Mouse (Mus musculus) heart, postnatal 10 days (tissue): ENCODE results near the gene Gm28047. TPM values are rescaled to one million over a fixed set of nuclear protein-coding genes. Genes with fewer than 3 reads are reported as not detected.

Source experiments
- DNase-seq, 2 experiments: peaks; one replicate each; pipeline ENCODE4 v3.0.0; 2021
- intact Hi-C: fragments of 180-260 bp; cut with DNase I; formaldehyde crosslinking; loops from one replicate; pipeline ENCODE4 v1.15.1; 2025
- total RNA-seq, 2 experiments: library from RNA; stranded (reverse); gene quantifications; 2 replicates each; pipeline ENCODE4 v1.2.3; 2021

The Gm28047 gene
- total RNA-seq, 2 experiments from 2014 or later: 1.2 TPM; not detected in 1

DNA sequence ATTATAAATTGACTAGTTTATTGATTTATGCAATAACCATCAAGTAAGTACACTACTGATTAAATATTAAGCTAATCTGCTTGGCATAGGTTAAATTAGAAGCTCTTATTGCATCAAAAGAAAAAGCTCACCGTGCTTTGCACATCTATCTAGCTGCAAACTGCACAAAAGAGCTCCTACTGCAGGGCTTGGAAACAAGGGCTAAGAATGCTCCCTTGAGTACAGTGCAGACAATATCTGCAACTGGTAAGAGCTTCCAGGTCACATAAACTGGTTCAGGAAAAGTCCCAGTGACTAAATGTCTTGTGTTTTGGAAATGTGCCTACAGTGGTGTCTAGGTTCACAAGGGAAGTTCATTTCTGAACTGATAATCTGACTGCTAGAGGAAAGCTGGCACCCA, 62.4 kb downstream of the Gm28047 start:
- no peak for DNase-seq
- intact Hi-C loops: no loop called here

- intact Hi-C loops: loop anchor here (5.0 kb wide), 1 partner anchor 110 kb away; no protein-coding TSS in a partner anchor
- DNase-seq: no peak
These were observed 67.3 kb downstream of the Gm28047 start for GRCm38 (mm10) chr15:102557580-102557979.

DNA sequence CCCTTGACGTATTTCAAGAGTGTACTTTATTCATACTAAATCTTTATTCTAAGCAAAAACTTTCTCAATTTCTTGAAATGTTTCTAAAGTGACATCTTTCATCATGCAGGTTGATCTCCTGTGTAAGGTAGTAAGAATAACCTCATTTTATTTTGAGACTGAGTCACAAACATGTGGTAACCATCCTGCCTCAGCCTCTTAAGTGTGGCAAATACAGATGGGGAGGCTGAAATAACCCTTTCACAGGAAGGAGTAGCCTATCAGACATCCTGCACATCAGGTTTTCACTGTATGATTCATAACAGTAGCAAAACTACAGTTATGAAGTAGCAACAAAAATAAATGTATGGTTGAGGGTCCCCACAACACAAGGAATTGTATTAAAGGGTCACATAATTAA, 69.3 kb downstream of the Gm28047 start:
- intact Hi-C loops: loop anchor here (5.0 kb wide), 1 partner anchor 112 kb away; no protein-coding TSS in a partner anchor
- no peak for DNase-seq

- no peak for DNase-seq
- intact Hi-C loops: no loop called here
These were observed 72.3 kb downstream of the Gm28047 start for GRCm38 (mm10) chr15:102552599-102552998.

DNA sequence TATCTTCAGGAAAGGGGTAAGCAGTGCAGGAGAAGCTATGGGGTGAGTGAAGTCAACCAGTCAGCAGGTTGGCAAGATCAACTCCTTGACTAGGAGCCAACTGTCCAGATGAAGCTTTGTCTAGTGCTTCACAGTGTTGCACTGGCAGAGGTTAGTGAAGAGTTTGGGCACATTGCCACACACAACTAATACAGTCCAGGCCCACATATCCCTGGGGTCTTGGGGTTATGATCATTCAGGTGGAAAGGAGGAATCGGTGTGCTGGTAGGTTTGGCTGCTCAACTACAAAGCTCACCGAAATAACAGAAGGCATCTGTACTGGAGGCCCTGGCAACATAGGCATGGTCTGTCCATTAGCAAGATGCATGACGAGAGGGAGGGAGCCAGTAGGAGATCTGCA, 77.4 kb downstream of the Gm28047 start:
- peak; percentile 58 to 63 for DNase-seq
- intact Hi-C loops: no loop called here

GRCm38 (mm10) chr15:102546677-102547427, 78.0 kb downstream of the Gm28047 start:
- intact Hi-C loops: no loop called here
- DNase-seq: peak; percentile 81 to 84

DNA sequence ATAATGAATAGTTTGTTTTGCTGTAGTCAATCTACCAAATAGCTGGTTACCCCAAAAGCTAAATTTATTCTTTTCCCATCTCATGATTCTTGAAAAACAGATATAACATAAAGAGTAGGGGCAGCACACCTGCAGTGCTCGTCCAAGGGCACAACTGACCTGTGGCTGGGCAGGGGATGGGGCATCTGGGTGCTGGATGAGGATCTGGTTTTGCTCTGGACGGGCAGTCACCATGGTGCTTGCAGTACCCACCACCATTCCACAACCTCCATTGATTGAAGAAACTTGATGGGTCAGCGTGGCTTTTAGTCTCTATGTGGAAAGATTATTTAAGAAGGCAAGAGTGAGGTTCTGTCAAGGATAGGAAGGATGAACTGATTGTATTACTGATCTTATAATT, 78.6 kb downstream of the Gm28047 start:
- intact Hi-C loops: no loop called here
- no peak for DNase-seq

GRCm38 (mm10) chr15:102544801-102545200, 80.1 kb downstream of the Gm28047 start:
- no peak for DNase-seq
- intact Hi-C loops: no loop called here

GRCm38 (mm10) chr15:102533926-102534325, 90.9 kb downstream of the Gm28047 start:
- intact Hi-C loops: no loop called here

DNA sequence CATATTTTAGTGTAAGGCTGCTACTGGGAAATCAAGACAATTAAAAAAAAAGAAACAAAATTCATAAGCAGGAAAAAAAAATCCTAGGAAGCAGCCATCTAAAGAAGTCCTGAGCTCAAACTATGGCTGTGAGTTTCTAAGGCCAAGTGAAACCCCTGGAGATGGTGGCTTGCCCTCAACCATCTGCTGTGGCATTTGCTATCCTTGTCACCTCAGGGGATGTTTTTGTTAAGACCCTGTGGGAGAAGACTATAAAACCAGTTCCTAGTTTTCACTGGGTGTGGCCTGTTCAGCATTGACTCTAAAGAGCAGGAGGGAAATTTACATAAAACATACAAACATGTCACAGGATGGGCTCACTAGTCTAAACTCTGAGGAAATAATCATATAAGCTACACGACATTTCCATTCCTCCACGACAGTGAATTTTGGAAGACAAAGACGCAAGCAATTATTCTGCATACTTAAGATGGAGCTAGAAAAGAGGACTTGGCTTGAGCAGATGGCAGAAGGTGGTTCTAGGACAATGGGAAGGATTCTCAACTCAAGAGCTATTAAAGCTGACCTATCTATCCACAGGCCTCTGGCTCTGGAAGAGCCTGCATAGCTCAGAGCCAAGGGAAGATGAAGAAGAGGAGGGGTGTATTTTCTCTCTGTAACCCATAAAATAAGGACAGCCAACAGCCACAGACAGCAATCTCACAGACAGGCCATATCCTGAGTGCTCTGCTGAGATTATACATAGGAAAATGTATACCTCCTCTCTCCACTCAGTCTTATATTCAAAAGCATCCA, 92.6 kb downstream of the Gm28047 start:
- intact Hi-C loops: no loop called here
- DNase-seq: no peak

More at GRCm38 (mm10) chr15:102533926-102534325, 90.9 kb downstream of the Gm28047 start:
- DNase-seq: no peak

DNA sequence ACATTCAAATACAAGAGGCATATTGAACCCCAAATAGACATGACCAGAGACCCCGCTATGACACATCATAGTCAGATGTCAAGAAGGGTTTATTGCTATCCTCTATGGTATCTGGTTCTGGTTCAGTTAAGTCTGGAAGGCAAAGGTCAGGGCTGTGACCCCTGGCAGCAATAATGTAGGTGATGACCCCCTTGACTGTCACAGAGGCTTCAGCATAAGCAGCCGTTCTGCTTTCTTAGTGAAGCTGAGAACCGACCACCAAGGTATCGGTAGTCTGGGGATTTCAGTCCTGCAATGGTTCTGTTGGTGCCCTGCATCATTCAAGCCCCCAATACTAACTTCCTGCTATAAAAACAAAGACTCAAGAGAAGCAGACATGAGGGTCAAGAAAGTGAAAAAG, 93.3 kb downstream of the Gm28047 start:
- intact Hi-C loops: no loop called here
- no peak for DNase-seq

- no peak for DNase-seq
- intact Hi-C loops: no loop called here
These were observed 94.3 kb downstream of the Gm28047 start for GRCm38 (mm10) chr15:102530566-102530965.

- no peak for DNase-seq
- intact Hi-C loops: no loop called here
These were observed 96.5 kb downstream of the Gm28047 start for GRCm38 (mm10) chr15:102528396-102528795.

- intact Hi-C loops: no loop called here
- DNase-seq: no peak
These were observed 96.9 kb downstream of the Gm28047 start for GRCm38 (mm10) chr15:102527936-102528335.

DNA sequence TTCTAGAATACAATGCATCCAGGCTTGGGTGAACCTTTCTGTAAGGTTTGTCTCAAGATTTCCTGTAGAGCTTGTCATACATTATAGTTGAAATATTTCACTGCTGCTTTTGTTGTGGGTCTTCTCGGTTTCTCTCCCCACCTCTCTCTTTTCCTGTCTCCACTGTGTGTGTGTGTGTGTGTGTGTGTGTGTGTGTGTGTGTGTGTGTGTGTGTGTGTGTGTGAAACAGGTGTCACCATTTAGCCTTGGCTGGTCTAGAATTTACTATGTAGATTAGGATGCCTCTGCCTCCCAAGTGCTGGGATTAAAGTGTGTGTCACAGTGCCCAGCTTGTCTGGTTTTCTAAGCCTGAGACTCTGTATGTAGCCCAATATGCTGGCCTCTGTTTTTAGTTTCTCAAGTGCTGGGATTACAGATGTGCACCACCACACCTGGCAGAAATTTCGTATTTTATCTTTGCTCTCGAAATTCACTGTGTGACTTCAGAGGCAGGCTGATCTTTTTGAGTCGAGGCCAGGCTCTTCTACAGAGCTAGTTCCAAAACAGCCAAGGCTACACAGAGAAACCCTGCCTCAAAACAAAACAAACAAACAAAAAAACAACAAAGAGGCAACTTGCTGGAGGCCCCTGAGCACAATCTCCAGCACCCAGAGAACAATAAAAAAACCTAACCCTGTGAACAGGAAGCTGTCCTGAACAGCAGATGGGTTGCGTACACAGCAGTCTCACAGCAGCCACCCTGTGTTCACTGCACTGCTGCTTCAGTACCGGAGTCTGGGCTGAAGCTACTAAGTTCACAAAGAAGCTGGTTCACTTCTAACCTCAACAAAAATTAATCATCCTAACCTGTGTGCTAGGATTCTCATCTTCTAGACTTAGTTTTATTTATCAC, 98.5 kb downstream of the Gm28047 start:
- DNase-seq: no peak
- intact Hi-C loops: no loop called here

GRCm38 (mm10) chr15:102524892-102525485, 99.9 kb downstream of the Gm28047 start, which contains the start of gene Npff:
TSS of gene Npff (minus strand) at chr15:102524942.
- intact Hi-C loops: loop anchor here (2.0 kb wide), 1 partner anchor 62 kb away; no protein-coding TSS in a partner anchor
- DNase-seq: peak; percentile 78 to 87

DNA sequence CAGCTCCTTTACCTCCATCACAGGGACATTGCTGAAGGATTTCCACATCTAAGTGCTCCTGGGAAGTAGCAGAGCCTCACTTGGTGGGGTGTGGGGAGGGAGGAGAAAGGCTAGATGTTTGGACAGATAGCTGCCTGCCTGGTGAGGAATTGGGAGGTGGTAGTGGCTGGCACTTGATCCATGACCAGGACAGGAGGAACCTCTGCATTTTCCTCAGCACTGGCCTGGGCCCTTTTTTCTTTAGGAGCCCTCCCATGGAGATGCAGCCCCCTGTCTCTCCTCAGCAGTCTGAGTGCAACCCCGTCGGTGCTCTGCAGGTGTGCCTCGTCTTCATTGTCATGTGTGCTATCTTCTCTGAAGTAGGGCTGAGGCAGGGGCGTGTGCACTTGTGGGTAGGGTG, 103.4 kb downstream of the Gm28047 start:
- intact Hi-C loops: no loop called here
- no peak for DNase-seq

GRCm38 (mm10) chr15:102520416-102520815, 104.5 kb downstream of the Gm28047 start:
- no peak for DNase-seq
- intact Hi-C loops: no loop called here

DNA sequence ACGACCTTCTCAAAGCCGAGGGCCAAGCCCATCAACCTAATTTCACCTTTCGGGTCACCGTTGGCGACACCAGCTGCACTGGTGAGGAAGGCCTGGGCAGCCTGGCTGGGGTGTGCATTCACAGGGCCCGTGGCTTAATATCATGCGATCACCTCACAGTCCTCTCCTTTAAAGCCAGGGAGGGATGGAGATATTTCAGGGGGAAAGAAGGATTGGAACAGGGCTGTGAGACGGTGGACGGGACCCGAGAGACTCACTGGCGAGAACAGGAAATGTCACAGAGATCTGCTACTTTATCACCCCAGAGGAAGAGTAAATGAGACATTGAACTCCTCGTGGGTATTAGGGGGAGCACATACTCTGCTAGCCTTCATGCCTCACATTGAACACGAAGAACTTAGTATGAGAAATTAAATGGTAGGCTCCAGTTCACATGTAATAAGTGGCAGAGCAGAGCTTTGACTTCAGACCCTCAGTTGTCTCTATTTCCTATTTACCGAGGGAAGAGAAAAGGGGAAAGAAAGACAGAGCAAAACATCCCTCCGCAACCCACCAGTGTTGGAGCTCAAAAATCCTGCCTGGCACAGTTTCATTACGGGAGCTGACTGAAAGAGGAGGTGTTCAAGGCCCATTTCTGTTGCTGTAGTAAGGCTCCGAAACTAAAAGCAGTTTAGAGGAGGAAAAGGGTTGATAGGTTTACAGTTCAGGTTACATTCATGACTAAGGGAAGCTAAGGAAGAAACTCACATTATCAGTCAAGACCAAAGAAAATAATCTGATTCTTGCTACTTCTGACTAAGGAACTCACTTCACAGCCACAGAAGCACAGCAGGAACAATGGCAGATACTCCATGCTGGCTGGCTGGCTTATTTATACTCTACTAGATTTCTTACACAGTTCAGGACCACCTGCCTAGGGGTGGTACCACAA, 105.4 kb downstream of the Gm28047 start:
- DNase-seq: no peak
- intact Hi-C loops: loop anchor here (2.0 kb wide), 1 partner anchor 51 kb away; no protein-coding TSS in a partner anchor
